Mouse (Mus musculus): ENCODE data around the gene Ccdc14. TPM values are rescaled to one million over a fixed set of nuclear protein-coding genes. Genes with fewer than 3 reads are reported as not detected.
"Not testable (repeated sequence)": the region's sequence is repeated elsewhere in the genome, so short reads cannot be mapped to it uniquely, and the experiment has no call there.

Ccdc14 gene
- polyA plus RNA-seq, 1 experiment from 2014 or later: 5.6 TPM

DNA sequence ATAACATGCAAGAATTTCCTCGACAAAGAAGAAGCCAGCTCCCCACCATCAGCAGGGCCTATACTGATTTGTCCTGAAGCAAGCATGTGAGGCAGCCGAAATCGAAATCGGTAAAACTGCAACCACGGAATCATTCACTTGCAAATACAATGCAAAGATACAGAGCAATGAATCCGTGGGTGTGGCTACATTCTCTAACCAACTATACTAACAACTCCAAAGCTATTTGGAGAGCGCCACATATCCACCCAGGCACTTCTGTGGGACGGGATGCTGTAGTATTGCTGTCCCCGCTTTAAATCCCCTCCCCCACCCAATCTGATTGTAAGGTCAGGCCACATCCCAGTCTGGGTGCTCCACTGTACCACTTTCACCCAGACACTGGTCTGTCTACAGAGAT, 22.1 kb upstream of the Ccdc14 start:
- in situ Hi-C loops (cut with MboI; ENCODE audit: low pct_unique_long_range_greater_than_20kb): loop anchor here (5.0 to 10.0 kb wide), 3 partner anchors 34 to 299 kb away; no protein-coding TSS in a partner anchor
- POLR2A ChIA-PET: interaction anchor here (1.4 kb wide), 1 partner anchor 23 kb away, joined by 7 read pairs; no protein-coding TSS in a partner anchor

DNA sequence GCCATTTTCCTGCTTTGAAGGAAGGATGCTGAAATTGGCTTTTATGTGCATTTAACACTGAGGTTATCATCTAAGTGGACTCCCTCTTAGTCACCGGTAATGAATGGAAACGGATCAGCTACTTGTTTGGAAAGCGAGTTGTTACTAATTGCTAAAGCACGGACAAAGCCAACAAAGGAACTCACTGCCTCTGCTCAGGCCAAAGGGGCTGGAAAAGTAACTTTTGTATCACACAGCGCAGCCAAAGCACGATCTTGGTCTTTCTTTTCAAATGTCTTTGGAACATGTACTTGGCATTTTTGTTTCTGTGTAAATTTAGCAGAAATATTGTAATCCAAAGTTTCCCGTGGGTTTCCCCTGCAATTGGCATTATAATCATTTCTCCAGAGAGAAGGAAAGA, 18.4 kb upstream of the Ccdc14 start:
- in situ Hi-C loops (cut with MboI; ENCODE audit: low pct_unique_long_range_greater_than_20kb): no loop called here
- TF ChIP-seq CTCF (IDR thresholded peaks at IDR 0.05): no peak
- ChIA-PET POLR2A (no interaction called here), CTCF (interaction anchor here (1.5 to 2.5 kb wide), 2 partner anchors 28 kb away, joined by 4 to 14 read pairs; no protein-coding TSS in a partner anchor)
- DNase-seq (ENCODE audit: low read depth, low spot score): no peak
- no peak for ATAC-seq
- H3K27me3 ChIP-seq: no peaks in the 10 kb centered on the region

More for the DNA sequence above, 22.1 kb upstream of the Ccdc14 start:
- peaks cover 6% of the 10 kb centered on the region for H3K27me3 ChIP-seq
- DNase-seq (ENCODE audit: low read depth, low spot score) (no peak), ATAC-seq (no peak)
- TF ChIP-seq CTCF (IDR thresholded peaks at IDR 0.05): no peak
- CTCF ChIA-PET: interaction anchor here (1.5 to 2.9 kb wide), 3 partner anchors 13 to 307 kb away, joined by 4 to 35 read pairs (median 5); no protein-coding TSS in a partner anchor

DNA sequence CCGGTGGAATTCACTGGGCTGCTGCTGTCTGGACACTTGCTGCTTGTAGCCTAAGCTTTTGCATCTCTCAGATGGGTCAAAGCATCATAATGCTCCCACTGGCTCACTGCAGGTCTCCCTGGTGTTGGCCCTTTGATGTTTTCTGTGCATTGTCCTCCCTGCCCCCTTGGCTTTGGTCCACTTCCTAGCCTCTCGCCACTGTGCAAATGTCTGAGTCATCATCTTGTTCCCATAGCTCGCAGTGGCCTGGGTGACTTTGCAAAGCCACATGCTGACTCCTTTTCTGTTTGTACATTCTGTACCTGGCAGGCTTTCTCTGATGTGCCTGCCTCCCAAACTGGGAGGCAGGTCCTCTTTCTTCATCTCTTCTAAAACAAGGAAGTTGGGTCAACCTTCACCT, 17.6 kb upstream of the Ccdc14 start:
- ATAC-seq (no peak), DNase-seq (ENCODE audit: low read depth, low spot score) (no peak)
- TF ChIP-seq CTCF (IDR thresholded peaks at IDR 0.05): no peak
- no peaks in the 10 kb centered on the region for H3K27me3 ChIP-seq
- CTCF ChIA-PET: interaction anchor here (2.5 kb wide), 1 partner anchor 27 kb away, joined by 14 read pairs; no protein-coding TSS in a partner anchor
- POLR2A ChIA-PET: no interaction called here
- in situ Hi-C loops (cut with MboI; ENCODE audit: low pct_unique_long_range_greater_than_20kb): no loop called here

DNA sequence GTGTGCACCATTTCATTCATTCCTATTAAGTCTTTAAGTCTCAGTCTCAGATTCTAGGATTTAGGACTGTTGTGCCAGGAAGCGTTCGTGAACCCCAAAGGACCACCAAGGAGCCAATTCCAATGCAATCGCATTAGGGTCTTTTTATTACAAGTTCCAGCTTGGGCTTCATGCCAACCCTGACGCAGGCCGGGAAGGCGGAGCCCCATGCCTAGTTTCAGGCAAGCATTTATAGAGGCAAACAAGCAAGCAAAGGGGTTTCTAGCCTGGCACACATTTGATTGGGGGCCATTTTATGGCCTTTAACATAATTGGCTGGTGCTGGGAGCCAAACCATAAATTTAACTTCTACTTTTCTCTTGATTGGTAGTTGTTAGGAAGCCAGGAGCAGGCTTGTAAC, 16.1 kb upstream of the Ccdc14 start:
- in situ Hi-C loops (cut with MboI; ENCODE audit: low pct_unique_long_range_greater_than_20kb): no loop called here
- ChIA-PET CTCF (interaction anchor here (2.5 kb wide), 2 partner anchors 8 to 26 kb away, joined by 10 to 14 read pairs; no protein-coding TSS in a partner anchor), POLR2A (interaction anchor here (1.1 kb wide), 1 partner anchor 27 kb away, joined by 3 read pairs; no protein-coding TSS in a partner anchor)
- no peak for TF ChIP-seq CTCF (IDR thresholded peaks at IDR 0.05)
- no peak for ATAC-seq
- H3K27me3 ChIP-seq: no peaks in the 10 kb centered on the region
- DNase-seq (ENCODE audit: low read depth, low spot score): no peak

DNA sequence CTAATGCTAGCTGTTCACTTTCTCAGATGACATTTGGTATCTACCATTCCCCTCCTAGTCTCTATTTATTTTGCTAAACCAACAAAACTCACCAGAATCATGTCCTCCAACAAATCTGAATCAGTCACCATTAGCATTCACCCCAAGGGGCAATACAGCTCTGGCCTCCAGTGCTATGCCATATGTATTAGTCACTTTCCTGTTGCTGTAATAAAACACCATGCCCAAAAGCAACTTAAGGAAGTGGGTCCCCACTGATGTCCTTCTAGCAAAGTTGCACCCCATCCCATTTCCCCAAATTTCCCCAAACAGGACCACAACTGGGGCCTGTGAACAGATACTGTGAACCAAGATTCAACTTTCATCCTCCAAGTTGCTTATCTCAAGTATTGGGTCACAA, 8.6 kb upstream of the Ccdc14 start:
- ChIA-PET CTCF (no interaction called here), POLR2A (no interaction called here)
- no peak for DNase-seq (ENCODE audit: low read depth, low spot score)
- no peak for ATAC-seq
- no peaks in the 10 kb centered on the region for H3K27me3 ChIP-seq
- TF ChIP-seq CTCF (IDR thresholded peaks at IDR 0.05): no peak
- in situ Hi-C loops (cut with MboI; ENCODE audit: low pct_unique_long_range_greater_than_20kb): no loop called here

DNA sequence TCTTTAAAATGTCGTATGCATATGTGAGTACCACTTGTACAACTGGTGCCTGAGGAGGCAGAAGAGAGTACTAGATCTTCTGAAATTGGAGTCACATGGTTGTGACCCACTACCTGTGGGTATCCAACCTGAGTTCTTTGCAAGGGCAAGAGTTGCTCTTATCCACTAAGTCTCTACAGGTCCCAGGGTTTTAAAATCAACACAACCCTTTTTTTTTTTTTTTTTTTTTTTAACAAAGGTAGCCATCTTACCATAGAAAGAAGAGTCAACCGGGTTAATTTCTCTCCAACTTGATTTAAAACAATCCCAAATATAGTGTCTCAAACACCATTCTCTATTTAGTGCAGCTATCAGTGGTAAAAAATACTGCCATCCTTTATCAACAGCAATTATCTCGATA, 537 bp upstream of the Ccdc14 start:
- no peak for TF ChIP-seq CTCF (IDR thresholded peaks at IDR 0.05)
- ATAC-seq: no peak
- no peaks in the 10 kb centered on the region for H3K27me3 ChIP-seq
- CTCF ChIA-PET: interaction anchor here (5.0 kb wide), 1 partner anchor 10 kb away, joined by 22 read pairs; no protein-coding TSS in a partner anchor
- no peak for DNase-seq (ENCODE audit: low read depth, low spot score)
- POLR2A ChIA-PET: interaction anchor here (0.9 kb wide), 1 partner anchor 181 kb away, joined by 3 read pairs; no protein-coding TSS in a partner anchor
- in situ Hi-C loops (cut with MboI; ENCODE audit: low pct_unique_long_range_greater_than_20kb): no loop called here

DNA sequence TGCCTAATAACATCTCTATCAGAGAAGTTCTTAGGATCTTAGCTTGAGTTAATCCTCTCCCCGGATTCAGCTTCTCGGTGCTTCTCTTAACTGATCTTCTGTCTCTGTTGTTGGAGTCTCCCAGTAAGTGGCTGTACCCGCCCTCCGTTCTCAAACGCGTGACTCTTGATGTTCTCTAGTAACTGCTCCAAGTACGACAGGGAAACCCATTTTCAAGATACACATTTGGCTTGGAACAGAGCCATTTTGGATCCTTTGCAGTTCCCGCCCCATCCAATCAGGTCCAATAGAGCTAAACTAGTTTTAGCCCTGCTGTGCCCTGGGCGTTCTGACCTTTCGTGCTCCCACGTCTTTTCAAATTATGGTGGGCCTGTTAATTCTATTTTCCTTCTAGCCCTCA, 740 bp downstream of the Ccdc14 start:
- DNase-seq (ENCODE audit: low read depth, low spot score): no peak
- ChIA-PET CTCF (interaction anchor here (5.0 kb wide), 1 partner anchor 9 kb away, joined by 22 read pairs; no protein-coding TSS in a partner anchor), POLR2A (interaction anchor here (1.3 kb wide), 1 partner anchor 23 kb away, joined by 7 read pairs; no protein-coding TSS in a partner anchor)
- no peak for TF ChIP-seq CTCF (IDR thresholded peaks at IDR 0.05)
- in situ Hi-C loops (cut with MboI; ENCODE audit: low pct_unique_long_range_greater_than_20kb): no loop called here
- no peaks in the 10 kb centered on the region for H3K27me3 ChIP-seq
- ATAC-seq: no peak

DNA sequence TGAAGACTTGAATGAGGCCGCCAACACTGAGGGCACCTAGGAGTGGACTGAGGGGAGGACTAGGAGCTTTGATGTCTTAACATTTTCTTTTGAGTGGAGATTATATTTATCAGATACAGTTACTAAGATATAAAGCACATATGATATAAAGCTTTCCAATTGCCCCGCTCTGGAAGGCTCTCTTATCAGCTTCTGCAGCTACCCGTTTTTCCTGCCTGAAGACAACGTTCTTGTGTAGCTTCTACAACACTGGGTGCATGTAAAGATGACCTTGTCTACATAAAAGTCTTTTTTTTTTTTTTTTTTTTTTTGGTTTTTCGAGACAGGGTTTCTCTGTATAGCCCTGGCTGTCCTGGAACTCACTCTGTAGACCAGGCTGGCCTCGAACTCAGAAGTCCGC, 4.1 kb downstream of the Ccdc14 start:
- no peak for ATAC-seq
- CTCF ChIA-PET: interaction anchor here (1.4 to 2.1 kb wide), 2 partner anchors 28 to 30 kb away, joined by 3 to 5 read pairs; no protein-coding TSS in a partner anchor
- in situ Hi-C loops (cut with MboI; ENCODE audit: low pct_unique_long_range_greater_than_20kb): no loop called here

DNA sequence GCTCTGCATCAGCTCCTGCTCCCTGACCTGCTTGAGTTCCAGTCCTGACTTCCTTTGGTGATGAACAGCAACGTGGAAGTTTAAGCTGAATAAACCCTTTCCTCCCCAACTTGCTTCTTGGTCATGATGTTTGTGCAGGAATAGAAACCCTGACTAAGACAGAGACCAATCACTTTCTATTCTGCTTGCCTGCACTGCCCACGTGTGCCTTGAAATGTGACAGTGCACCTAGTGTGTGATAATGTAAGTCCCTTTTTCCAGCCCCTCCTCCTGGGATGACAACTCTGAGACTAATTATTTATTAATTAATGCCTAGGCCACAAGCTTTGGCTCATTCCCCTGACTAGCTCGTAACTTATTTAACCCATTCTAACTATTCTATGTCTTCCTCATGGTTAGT, 8.3 kb downstream of the Ccdc14 start:
- ATAC-seq; H3K27me3 ChIP-seq; in situ Hi-C loops (cut with MboI; ENCODE audit: low pct_unique_long_range_greater_than_20kb); DNase-seq (ENCODE audit: low read depth, low spot score): not testable (repeated sequence)
- POLR2A ChIA-PET: interaction anchor here (1.0 kb wide), 1 partner anchor 55 kb away, joined by 3 read pairs; no protein-coding TSS in a partner anchor
- CTCF ChIA-PET: interaction anchor here (0.7 to 3.7 kb wide), 10 partner anchors 9 to 506 kb away, joined by 3 to 40 read pairs (median 4); partner anchors contain the start of genes Ccdc14 and Ropn1

More for the DNA sequence above, 4.1 kb downstream of the Ccdc14 start:
- H3K27me3 ChIP-seq: no peaks in the 10 kb centered on the region
- POLR2A ChIA-PET: interaction anchor here (0.6 kb wide), 1 partner anchor 161 kb away, joined by 4 read pairs; no protein-coding TSS in a partner anchor
- TF ChIP-seq CTCF (IDR thresholded peaks at IDR 0.05): no peak
- no peak for DNase-seq (ENCODE audit: low read depth, low spot score)

DNA sequence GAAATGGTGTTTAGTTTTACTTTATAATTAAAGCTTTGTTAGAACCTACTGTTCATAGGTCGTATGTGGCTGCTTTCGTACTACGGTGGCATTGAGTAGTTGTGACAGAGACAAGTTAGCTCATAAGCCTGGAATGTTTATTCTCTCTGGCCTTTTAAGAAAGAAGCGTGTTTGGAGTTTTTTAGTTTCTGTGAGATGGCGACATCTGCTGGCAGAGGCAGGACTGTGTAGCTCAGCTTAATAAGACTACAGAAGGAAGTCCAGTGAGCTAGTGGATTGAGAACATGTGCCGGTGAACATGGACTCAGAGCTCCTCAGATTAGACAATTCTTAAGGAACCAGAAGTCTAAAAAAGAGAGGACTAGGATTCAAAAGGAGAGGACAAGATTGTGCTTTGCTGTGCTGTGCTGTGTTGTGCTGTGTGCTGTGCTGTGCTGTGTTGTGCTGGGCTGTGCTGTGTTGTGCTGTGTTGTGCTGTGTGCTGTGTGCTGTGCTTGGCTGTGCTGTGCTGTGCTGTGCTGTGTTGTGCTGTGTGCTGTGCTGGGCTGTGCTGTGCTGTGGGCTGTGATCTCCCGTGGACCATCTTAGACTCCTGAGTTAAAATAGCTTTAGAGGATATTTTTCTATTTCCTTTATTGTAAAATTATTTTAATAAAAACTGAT, 9.9 kb downstream of the Ccdc14 start:
- ATAC-seq: peak; percentile 87
- POLR2A ChIA-PET: no interaction called here
- in situ Hi-C loops (cut with MboI; ENCODE audit: low pct_unique_long_range_greater_than_20kb): loop anchor here (5.0 to 10.0 kb wide), 4 partner anchors 33 to 505 kb away; no protein-coding TSS in a partner anchor

More for the DNA sequence above, 9.9 kb downstream of the Ccdc14 start:
- peak; percentile 92 for TF ChIP-seq CTCF (IDR thresholded peaks at IDR 0.05)
- H3K27me3 ChIP-seq: no peaks in the 10 kb centered on the region
- peak; percentile 50 for DNase-seq (ENCODE audit: low read depth, low spot score)
- CTCF ChIA-PET: interaction anchor here (0.7 to 4.2 kb wide), 22 partner anchors 11 to 508 kb away, joined by 3 to 40 read pairs (median 4); partner anchors contain the start of genes Ccdc14 and Ropn1
